Mouse (Mus musculus) 416B (cell line): ENCODE data around the gene Dclk1.

ENCODE experiments used
- DNase-seq: peaks from one replicate; pipeline ENCODE4 v3.0.0; 2011; ENCODE audit warnings: low read depth

Dclk1 gene

GRCm38 (mm10) chr3:55541799-55542198 is 299.6 kb downstream of the Dclk1 start:
- DNase-seq, result no peak

GRCm38 (mm10) chr3:55542310-55542709 is 300.1 kb downstream of the Dclk1 start:
- no peak for DNase-seq

GRCm38 (mm10) chr3:55542947-55543346 is 300.8 kb downstream of the Dclk1 start:
- no peak for DNase-seq

GRCm38 (mm10) chr3:55543929-55544684 is 301.9 kb downstream of the Dclk1 start:
- DNase-seq, result no peak

GRCm38 (mm10) chr3:55545296-55545695 is 303.1 kb downstream of the Dclk1 start:
- DNase-seq, result no peak

GRCm38 (mm10) chr3:55545916-55546315 is 303.8 kb downstream of the Dclk1 start:
- no peak for DNase-seq

GRCm38 (mm10) chr3:55547106-55547505 is 304.9 kb downstream of the Dclk1 start:
- no peak for DNase-seq

- DNase-seq, result peak; percentile 72
Measured at GRCm38 (mm10) chr3:55549376-55549775, 307.2 kb downstream of the Dclk1 start.

- DNase-seq, result no peak
Measured at GRCm38 (mm10) chr3:55550962-55551361, 308.8 kb downstream of the Dclk1 start.

- no peak for DNase-seq
Measured at GRCm38 (mm10) chr3:55551912-55552311, 309.7 kb downstream of the Dclk1 start.

- no peak for DNase-seq
Measured at GRCm38 (mm10) chr3:55553031-55553430, 310.9 kb downstream of the Dclk1 start.

GRCm38 (mm10) chr3:55555848-55556247 is 313.7 kb downstream of the Dclk1 start:
- DNase-seq, result no peak

- DNase-seq, result no peak
Measured at GRCm38 (mm10) chr3:55558570-55558969, 316.4 kb downstream of the Dclk1 start.

GRCm38 (mm10) chr3:55567476-55567875 is 325.3 kb downstream of the Dclk1 start:
- no peak for DNase-seq

GRCm38 (mm10) chr3:55569539-55569938 is 327.4 kb downstream of the Dclk1 start:
- DNase-seq, result no peak

GRCm38 (mm10) chr3:55571034-55571433 is 328.9 kb downstream of the Dclk1 start:
- DNase-seq, result no peak

- no peak for DNase-seq
Measured at GRCm38 (mm10) chr3:55571552-55572296, 329.6 kb downstream of the Dclk1 start.

GRCm38 (mm10) chr3:55572297-55572681 is 330.1 kb downstream of the Dclk1 start:
- no peak for DNase-seq

- peak; percentile 25 for DNase-seq
Measured at GRCm38 (mm10) chr3:55574003-55574402, 331.8 kb downstream of the Dclk1 start.

GRCm38 (mm10) chr3:55587434-55587971 is 345.3 kb downstream of the Dclk1 start:
- DNase-seq, result no peak

- no peak for DNase-seq
Measured at GRCm38 (mm10) chr3:55587972-55588946, 346.1 kb downstream of the Dclk1 start.
